Mouse (Mus musculus): ENCODE results near the gene Gm7324. TPM values are rescaled to one million over a fixed set of nuclear protein-coding genes. Genes with fewer than 3 reads are reported as not detected.

The Gm7324 gene
- under 1 TPM; 0.63 to 0.66 TPM for polyA plus RNA-seq (2017; shearing (Covaris generic))

DNA sequence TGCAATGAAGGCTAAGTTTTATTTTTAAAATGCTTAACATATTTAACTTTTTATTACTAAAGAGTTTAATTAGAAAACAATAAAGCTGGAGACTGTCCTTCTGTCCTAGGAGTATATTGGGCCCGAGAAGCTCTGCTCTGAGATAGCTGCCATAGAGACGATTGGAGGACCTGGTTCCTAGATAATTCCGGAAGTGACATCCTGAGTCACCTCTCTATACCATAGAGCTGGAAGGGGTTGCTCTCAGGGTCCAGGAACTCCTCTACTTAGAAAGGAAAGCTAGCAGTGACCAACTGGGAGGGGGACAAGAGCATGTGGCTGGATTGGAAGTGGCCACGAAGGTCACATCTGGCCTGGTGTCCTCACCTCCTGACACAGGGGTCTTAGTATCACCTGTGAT lies at the start of gene Gm7324:
Gm7324 (plus strand) TSS at position 208 of the 400 bp plus-strand sequence.

DNA sequence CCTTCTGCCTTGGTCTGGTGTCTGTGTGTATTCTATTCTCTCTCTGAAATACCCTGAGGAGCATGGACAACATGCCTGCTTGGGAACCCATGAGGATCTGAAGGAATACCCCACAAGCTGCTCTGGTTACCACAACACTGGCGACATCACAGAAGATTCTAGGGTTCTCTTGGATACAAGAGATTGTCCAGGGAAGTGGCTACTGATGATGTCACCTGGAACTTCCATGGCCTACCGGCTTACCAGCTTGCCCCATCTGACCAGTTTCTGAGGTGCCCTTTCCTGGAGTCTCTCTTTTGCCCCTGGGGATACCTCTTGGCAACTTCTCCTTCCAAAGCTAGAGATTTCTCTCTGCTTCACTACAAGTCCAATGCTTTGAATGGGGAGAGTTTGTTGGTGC lies 20.5 kb upstream of the Gm7324 start, which contains the start of gene Gm8165:
Gm8165 (minus strand) TSS at position 101 of the 400 bp plus-strand sequence.

DNA sequence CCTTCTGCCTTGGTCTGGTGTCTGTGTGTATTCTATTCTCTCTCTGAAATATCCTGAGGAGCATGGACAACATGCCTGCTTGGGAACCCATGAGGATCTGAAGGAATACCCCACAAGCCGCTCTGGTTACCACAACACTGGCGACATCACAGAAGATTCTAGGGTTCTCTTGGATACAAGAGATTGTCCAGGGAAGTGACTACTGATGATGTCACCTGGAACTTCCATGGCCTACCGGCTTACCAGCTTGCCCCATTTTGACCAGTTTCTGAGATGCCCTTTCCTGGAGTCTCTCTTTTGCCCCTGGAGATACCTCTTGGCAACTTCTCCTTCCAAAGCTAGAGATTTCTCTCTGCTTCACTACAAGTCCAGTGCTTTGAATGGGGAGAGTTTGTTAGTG lies 29.8 kb downstream of the Gm7324 start, which contains the start of gene Gm16506:
Gm16506 (minus strand) TSS at position 101 of the 400 bp plus-strand sequence.

DNA sequence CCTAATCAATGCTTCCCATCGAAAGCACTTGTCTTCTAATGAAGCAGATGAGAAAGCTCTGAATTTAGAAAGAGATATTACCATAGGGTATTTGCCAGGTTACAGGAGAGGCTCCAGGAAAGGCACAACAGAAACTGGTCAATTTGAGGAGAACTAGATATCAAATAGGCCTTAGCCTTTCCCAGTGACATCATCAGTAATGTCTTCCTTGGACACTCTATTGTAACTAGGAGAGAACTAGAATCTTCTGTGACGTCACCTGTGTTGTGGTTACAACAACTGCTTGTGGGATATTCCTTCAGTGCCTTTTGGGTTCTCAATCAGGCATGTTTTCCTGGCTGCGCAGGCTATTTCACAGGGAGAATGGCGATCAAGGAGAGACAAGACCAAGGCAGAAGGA lies 49.9 kb downstream of the Gm7324 start, which contains the start of gene Gm6526:
Gm6526 (plus strand) TSS at position 301 of the 400 bp plus-strand sequence.

Other genes with a start within 250 kb of the Gm7324 start
- gene Gm5799, start 154.3 kb upstream of the Gm7324 start, polyA plus RNA-seq (2017; shearing (Covaris generic)) = not detected
- gene Gm17654, start 118.7 kb upstream of the Gm7324 start, polyA plus RNA-seq (2017; shearing (Covaris generic)) = not detected
- gene Gm10375, start 89.8 kb upstream of the Gm7324 start, polyA plus RNA-seq (2017; shearing (Covaris generic)) = not detected
- gene Gm8165, start 20.6 kb upstream of the Gm7324 start, polyA plus RNA-seq (2017; shearing (Covaris generic)) = not detected
- gene Gm16506, start 29.7 kb downstream of the Gm7324 start, polyA plus RNA-seq (2017; shearing (Covaris generic)) = not detected
- gene Gm6526, start 50.0 kb downstream of the Gm7324 start, polyA plus RNA-seq (2017; shearing (Covaris generic)) = under 1 TPM in 1 of 2 experiments, not detected in 1; 0.16 TPM
- not detected for gene Gm8180, start 86.9 kb downstream of the Gm7324 start, polyA plus RNA-seq (2017; shearing (Covaris generic))
- gene Ear1, start 177.7 kb downstream of the Gm7324 start, polyA plus RNA-seq (2017; shearing (Covaris generic)) = 1 to 10 TPM in 1 of 2 experiments, under 1 TPM in 1; 0.27 to 3.4 TPM
- gene Ear10, start 225.7 kb downstream of the Gm7324 start, polyA plus RNA-seq (2017; shearing (Covaris generic)) = not detected
- gene Gm8113, start 227.6 kb downstream of the Gm7324 start, polyA plus RNA-seq (2017; shearing (Covaris generic)) = under 1 TPM; 0.08 to 0.58 TPM

Data from activated CD4-positive, CD25-positive, alpha-beta regulatory T cell (primary cell).